Mouse (Mus musculus): ENCODE data around the gene D430019H16Rik.

Gene D430019H16Rik

GRCm38 (mm10) chr12:105537162-105537561 lies 83.5 kb downstream of the D430019H16Rik start:
- DNase-seq (ENCODE audit: low spot score in 2 of 2) = no peak

GRCm38 (mm10) chr12:105539649-105540048 lies 86.0 kb downstream of the D430019H16Rik start:
- no peak for DNase-seq (ENCODE audit: low spot score in 2 of 2)

GRCm38 (mm10) chr12:105541590-105542402 lies 88.1 kb downstream of the D430019H16Rik start:
- DNase-seq (ENCODE audit: low spot score in 2 of 2) = no peak

GRCm38 (mm10) chr12:105542513-105542912 lies 88.9 kb downstream of the D430019H16Rik start:
- no peak for DNase-seq (ENCODE audit: low spot score in 2 of 2)

All from heart, adult 9 months (tissue).